Mouse (Mus musculus) Muller cell, postnatal 12 days (primary cell): ENCODE results near the gene Plppr3.
"Not testable (repeated sequence)": the region's sequence is repeated elsewhere in the genome, so short reads cannot be mapped to it uniquely, and the experiment has no call there.

Source experiments
- DNase-seq: peaks from one replicate; pipeline ENCODE4 v3.0.0-alpha.2; 2015; ENCODE audit errors: inconsistent ontology term

Plppr3 gene

DNA sequence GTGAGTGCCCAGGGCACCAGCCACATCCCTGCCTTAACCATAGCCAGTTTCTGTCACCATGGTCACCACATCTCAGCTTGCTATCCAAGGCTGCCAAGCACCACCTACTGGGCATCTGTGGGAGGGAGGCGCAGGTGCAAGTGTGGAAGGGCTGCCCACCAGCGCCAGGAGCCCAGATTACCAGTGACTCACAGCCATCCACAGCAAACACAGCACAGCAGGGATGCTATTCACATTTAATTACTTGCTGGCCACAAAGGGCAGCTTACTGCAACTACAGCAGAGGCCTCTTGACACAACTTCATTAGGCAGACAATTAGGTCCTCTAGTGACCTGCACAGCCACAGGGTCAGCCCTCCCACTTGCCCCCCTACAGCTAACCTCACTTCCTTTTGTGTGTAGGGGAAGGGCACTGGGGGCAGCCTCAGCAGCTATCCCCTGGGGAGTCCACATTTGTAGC lies 26.5 kb upstream of the Plppr3 start:
- peak; percentile 98 for DNase-seq

DNA sequence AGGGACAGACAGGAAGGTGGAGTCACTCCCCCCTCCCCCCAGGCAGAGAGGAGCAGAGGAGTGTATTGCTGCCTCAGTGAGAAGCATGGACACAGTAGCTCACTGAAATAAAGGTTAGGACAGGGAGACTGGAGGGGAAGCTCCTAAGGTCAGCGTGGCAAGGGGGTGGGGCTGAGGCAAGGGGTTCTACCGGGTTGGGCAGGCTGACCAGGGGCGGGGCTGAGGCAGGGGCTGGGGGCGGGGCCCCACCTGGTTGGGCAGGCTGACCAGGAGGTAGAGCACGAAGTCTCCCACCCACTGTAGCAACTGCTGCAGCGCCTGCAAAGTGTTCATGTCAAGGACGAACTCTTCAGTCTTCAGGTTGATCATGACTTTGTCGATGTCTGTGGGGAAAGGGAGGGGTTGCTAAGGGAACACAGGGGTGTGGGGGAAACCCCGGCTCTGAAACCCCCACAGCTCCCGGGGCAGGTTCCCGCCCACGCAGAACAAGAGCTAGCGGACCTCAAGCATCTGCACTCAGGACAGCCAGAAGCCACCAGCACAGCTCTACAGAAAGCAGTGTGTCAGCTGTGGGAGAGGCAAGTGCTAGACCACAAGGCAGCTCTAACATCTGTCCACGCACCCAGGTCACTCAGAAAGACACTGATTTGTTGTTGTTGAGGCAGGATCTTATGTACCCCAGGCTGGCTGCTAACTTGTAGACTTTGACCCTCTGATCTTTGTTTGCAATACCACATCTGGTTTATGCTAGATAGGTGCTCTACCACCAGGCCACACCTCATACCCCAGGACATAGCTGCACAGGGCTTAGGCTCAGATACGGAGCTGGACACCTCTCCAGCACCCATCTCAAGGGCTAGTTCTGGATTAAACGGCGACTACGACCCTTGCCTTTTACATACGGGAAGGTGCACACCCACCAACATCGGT lies 23.1 kb upstream of the Plppr3 start:
- no peak for DNase-seq

DNA sequence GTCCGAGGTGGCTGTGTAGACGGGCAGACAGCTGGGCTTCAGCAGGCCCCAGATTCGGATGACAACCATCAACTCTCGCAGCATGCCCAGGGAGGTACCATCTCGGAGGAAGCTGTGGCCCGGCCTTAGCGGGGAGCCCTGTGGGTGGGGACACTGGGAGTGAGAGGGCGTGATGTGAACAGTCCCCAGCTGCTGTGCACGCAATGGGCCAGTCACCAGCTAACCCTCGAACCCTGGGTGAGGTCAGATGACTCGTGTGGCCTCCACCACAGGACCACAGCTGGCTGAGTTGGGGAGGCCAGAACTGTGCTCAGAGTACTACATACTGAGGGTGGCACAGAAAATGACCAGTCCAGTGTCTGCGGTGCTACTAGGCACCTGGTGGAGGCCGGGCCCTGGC lies 22.4 kb upstream of the Plppr3 start:
- no peak for DNase-seq

DNA sequence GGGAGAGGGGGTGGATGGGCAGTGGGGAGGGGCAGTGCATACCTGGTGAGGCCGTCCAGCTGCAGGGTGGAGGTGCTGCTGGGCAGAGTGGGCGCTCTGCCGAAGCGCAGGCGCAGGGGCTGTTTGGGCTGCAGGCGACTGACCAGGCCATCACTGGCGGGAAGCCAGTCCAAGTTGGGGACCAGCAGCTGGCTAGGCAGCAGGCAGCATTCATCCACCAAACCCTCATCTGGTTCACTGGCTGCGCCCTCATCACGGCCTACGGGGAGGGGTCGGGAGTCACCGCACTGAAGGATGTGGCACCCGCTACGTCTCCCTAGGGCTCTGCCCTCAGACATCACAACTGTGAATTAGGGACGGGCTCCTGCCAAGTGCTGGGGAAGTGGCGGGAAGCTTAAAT lies 21.9 kb upstream of the Plppr3 start:
- no peak for DNase-seq

DNA sequence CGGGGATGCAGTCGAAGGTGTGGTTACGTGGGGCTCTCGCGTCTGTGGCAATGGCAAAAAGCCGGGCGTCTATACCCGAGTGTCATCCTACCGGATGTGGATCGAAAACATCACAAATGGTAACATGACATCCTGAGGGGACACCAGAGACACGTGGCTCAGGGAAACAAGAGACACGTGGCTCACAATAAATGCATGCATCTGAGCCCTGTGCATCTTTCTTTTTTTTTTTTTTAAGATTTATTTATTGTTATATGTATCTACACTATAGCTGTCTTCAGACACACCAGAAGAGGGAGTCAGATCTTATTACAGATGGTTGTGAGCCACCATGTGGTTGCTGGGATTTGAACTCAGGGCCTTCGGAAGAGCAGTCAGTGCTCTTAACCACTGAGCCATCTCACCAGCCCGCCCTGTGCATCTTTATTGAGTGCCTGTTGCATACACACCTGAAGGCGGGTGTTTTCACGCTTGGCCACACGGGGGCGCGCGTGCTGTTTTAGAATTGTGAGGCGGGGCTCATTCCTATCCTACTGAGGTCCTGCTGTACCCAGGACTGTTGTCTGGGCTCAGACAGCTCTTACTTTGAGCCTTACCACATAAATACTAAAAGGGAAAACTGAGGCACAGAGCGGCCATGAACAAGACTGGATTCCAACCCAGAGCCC lies 18.2 kb upstream of the Plppr3 start:
- DNase-seq, result peak; percentile 77

DNA sequence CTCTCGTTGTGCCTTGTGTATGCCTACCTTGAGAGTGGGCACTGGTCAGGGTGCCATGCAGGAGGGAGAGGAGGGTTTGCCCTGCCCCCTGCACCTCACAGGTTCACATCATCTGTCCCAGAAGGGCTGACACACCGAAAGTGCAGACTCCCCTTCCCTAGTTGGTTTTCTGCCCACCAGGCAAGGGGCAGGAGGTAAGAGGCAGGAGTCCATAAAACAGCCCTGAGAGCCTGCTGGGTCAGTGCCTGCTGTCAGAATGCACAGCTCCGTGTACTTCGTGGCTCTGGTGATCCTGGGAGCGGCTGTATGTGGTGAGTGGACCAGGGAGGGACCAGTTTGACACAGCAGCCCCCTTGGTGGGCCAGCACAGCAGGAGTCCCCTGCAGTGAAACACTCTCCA lies 16.2 kb upstream of the Plppr3 start, which contains the start of gene Cfd:
Cfd (plus strand) TSS at position 184 of the 400 bp plus-strand sequence.
- no peak for DNase-seq

DNA sequence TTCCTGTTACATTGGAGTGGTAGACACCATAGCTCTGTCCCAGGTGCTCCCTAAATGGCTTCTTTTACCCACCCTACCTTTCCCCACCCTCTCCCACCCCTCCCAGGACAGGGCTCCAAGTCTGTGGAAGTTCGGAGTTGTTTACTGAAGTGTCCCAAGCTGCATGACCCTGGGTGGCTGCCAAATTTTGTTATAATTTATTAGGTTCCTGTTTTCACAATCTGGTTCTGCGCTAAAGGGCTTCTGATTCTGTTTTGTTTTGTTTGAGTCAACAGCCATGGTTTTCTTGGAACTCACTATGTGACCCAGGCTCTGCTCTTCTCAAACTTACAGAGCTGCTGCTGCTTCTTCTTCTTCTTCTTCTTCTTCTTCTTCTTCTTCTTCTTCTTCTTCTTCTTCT lies 15.0 kb upstream of the Plppr3 start:
- DNase-seq, result no peak

DNA sequence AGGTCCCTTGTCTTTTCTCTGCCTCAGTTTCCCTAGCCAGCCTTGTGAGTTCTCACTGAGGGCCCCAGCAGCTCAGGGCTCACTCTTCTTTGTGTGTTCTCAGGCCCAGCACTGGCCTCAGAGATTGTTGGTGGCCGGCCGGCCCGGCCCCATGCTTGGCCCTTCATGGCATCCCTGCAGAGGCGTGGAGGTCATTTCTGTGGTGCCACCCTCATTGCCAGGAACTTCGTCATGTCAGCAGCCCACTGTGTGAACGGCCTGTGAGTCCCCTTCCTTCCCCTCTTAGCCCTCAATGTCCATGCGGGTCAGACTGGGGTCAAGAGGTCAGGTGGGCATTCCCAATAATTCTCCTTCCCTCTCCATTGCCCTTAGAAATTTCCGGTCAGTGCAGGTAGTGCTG lies 12.2 kb upstream of the Plppr3 start:
- DNase-seq, result no peak

DNA sequence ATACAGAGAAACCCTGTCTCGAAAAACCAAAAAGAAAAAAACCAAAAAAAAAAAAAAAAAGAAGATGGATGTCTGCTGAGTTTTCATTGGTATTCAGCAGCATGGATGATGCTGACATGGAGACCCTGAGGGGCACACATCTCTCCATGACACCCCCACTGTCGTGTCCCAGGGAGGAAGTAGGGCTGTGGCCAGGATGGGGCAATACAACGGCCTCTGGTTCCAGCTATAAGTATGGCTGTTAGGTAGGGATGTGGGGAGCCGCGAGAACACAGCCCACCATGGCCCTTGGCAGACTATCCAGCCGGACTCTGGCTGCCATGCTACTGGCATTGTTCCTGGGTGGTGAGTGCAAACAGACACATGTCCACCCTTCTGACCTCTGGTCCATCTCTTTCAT lies 11.6 kb upstream of the Plppr3 start, which contains the start of gene Elane:
Elane (plus strand) TSS at position 194 of the 400 bp plus-strand sequence.
- no peak for DNase-seq

DNA sequence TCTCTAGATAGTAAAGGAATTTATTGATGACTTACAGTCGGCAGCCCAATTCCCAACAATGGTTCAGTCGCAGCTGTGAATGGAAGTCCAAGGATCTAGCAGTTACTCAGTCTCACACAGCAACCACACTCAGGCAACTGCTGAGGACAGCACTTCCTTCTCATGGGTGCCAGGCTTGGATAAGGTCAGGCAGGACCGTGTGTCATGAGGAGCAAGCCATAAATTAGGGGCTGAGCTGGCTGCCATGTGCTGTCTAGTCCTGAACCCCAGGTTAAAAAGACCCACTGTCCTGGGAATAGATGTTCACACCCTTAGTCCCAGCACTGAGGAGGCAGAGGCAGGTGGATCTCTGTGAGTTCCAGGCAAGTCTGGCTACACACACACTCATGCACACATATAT lies 10.5 kb upstream of the Plppr3 start:
- not testable (repeated sequence) for DNase-seq

DNA sequence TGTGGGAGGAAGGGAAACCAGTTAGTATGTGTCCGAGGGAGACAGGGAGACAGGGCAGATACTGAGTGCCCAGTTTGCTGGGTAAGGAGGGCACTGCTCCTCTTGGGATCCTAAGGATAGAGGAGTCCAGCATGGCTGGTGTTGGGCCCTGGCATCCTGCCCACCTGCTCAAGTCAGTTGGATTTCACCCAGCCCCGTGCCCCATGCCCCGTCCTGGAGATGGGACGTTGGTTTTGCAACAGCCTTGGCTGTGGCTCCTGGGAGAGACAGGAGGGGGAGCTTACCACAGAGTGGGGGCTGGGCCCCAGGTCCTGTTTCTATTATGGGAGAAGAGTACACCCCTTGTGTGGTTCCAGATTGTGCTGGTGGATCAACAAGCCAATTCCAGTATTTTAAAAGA lies 10.0 kb upstream of the Plppr3 start:
- peak; percentile 29 for DNase-seq

DNA sequence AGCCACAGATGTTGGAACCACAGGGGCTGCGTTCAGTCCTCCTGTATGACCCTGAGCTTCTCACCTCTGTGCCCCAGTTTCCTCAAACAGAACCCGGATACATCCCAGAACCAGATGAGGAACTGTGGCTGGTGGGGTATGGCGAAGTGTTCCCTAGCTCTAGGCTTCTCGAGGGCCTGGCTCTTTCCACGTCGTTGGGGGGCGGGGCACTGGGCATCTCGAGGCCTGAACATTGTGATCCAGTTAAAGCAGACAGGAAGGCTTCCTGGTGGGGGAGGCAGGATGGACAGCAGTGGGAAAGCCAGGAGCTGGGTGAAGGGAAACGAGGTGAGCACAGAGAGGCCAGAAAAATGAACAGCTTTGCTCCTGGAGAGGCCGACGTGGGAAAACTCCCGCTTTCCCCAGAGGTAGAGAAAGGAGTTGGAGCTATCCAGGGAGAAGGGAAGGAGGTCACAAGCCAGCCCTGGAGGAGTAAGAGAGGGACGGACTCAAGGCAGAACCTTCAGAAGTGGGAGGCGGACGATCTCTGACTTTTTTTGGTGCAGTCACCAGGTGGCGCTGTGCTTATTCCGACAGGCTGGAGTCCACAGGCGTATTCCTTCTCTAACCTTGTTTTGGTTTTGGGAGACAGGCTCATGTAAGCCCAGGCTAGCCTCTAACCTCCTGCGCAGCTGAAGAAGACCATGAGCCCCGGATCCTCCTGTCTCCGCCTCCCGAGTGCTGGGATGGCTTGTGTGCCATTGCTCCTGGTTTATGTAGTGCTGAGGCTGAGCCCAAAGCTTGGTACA lies 9.1 kb upstream of the Plppr3 start:
- DNase-seq, result peak; percentile 62

DNA sequence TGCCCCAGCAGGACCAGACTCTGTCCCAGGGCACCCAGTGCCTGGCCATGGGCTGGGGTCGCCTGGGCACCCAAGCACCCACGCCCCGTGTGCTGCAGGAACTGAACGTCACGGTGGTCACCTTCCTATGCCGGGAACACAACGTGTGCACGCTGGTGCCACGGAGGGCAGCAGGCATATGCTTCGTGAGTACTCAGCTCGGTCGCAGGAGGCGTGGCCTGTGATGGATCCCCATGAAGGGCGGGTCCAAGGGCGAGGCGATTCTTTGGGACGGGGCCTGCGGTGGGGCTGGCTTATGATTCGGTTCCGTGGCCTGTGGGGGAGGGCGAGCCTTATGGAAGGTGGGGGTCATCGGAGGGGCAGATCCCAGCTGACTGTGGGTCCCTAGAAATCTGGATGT lies 7.5 kb upstream of the Plppr3 start:
- no peak for DNase-seq

DNA sequence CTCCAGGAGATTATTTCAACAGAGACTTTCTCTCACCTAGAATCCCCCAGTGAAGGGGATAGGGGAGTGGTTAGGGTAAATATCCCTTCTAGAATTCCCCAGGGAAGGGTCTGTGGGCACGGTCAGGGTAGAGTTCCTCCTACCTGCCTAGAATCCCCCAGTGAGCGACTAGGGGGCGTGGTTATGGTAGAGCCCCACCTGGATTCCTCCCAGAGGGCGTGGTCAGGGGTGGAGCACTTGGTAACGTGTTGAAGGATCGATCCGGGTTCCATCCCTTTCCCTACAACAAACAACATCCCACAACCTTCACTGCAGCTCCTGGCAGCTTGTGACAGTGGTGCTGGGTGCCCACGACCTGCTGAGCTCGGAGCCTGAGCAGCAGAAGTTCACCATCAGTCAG lies 6.3 kb upstream of the Plppr3 start:
- DNase-seq, result no peak

DNA sequence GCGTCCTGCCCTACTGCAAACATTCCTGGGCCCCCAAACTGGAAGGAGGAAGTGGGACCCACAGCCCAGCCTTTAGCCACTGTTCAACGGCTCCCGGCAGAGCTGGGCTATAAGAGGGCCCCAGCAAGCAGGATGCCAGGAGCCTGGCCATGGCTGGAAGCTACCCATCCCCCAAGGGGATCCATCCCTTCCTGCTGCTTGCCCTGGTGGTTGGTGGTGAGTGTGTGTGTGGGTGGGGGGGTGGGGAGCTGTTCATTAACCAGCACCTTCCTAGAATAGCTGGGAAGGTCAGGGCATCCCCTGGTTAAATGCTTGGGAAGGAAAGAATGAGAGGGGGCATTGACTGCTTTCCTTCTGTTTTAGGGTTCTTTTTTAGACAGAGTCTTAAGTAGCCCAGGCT lies 5.1 kb upstream of the Plppr3 start:
- no peak for DNase-seq

DNA sequence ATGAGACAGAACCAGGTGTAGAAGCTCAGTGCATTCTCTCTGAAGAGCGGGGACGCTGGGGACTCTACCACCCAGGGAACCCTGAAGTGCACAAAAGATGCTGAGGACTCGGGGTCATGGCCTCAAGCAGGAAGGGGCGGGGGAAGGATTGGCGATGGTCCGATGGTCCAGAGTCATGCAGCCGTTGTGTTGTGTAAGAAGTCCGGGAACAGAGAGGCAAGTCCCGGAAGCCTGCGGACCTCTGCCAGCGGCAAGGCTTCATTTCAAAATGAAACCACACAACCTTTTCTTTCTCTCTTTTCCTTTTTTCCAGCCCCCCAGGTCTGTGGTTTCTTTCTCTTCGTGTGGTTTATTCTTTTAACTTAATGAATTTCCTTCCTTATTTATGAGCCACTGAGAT lies 3.3 kb upstream of the Plppr3 start:
- peak; percentile 75 for DNase-seq

DNA sequence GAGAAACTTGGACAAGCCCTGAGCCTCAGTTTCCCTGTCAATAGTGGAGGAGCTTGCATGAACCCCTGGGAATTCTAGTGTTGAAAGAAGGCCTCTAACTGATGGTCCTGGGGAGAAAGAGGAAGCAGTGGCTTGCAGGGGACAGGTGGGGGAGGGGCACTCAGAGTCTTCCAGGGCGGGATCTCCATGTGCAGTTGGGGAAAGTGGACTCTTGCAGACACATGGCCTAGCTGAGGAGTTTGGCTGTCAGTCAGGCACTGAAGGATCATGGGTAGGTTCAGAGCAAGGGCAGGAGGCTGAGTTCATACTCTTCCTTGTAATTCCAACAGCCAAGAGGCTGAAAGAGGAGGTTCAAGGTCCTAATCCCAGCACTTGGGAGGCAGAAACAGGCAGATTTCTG lies 2.7 kb upstream of the Plppr3 start:
- no peak for DNase-seq

DNA sequence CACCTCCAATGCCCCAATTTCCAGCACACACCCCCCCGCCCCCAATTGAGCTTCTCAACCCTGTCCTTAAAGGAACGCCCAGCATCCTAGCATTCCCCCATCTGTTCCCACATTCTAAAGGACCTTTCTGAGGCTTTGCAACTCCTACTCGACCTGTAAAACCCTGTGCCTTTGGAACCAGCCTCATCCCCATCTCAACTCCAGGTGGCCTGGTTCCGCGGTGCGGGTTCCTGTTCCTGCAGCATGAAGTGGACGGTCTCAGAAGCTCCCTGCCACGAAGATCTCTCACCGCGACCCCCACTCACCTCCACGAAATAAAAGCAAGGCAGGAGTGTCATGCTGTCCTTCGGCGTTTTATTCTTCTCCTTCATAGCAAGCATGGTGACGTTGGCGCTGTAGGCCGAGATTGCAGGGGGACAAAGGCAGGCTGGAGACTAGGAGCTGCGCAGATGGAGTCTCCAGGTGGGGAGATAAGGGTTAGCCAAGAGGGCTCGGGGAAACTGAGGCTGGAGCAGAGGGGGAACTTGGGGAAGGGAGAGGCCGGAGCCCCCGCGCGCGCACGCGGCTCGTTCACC lies 632 bp downstream of the Plppr3 start:
- no peak for DNase-seq

DNA sequence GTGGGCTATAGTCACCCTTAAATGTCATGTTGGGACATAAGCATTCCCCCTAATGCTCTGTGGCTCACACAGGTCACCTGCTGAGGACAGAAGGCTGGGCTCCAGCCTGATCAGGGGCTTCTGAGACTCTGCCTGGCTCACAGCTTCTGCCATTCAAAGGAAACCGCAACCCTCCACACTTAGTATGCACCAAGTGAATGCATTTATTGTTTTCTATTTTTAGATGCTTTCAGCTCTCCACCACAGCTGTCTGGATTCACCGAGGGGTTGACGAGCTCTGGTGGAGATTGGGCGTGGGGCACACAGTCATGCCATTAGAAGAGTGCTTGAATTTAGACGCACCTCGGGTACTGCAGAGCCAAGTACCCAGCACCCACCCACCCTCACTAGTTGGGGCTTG lies 1.1 kb downstream of the Plppr3 start:
- peak; percentile 40 for DNase-seq

DNA sequence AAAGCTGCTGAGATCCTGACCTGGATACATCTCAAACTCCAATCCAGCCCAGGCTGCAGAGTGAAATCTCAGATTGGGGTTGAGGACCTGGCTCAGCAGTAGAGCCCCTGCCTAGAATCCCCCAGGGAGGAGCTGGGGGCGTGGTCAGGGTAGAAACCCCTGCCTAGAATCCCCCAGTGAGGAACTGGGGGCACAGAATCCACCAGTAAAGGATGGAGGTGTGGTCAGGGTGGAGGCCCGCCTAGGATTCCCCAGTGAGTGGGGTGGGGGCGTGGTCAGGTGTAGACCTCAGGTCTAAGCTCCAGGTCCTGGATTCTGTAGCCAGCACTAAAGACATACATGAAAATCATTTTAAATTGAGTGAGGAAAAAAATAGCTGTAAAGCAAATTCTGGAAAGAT lies 1.6 kb downstream of the Plppr3 start:
- DNase-seq, result no peak

DNA sequence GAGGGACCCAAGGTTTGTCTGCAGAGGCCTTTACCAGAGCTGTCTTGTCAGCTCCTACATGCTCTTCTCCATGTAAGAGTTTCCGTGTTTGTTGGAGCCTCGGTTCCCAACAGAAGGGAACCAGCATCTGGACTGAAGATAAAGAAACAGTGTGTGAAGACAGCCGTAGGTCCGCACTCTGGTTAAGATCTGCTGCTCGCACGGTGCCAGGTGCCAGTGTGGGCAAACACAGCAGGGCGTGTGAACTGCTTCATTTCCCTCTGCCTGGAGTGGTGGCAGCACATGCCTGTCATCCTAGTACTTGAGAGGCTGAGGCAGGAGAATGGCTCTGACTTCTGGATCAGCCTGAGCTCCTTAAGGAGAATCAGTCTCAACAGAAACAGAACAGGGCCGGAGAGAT lies 2.6 kb downstream of the Plppr3 start:
- no peak for DNase-seq

DNA sequence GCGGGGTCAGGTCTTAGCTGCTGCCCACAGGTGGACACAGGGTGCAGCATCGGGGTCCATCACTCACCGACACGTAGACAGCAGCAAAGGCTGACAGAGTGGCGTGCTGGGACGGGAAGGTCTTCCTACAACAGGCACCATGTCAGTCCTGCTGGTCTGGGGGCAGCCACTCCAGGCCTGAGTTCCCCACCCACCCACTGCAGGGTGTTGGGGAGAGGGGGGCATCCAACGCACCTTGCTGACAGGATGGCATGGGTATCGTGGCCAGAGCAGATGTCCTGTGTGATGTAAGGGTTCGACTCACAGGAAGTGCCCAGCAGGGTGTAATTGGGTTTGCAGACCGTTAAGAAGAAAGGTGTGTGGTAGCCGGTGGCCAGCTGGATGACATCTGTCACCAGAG lies 7.8 kb downstream of the Plppr3 start:
- no peak for DNase-seq
